Mouse (Mus musculus): Measurements from ENCODE around the gene Tcte1.
A peak's percentile ranks its signal among the peaks of the same experiment; 100 is the strongest.

The Tcte1 gene

GRCm38 (mm10) chr17:45523263-45523662 lies at the start of gene Tcte1:
TSS of gene Tcte1 (plus strand) at chr17:45523434.
- peak; percentile 74 for DNase-seq (ENCODE audit: low read depth, low spot score)

GRCm38 (mm10) chr17:45473667-45474066 lies 49.6 kb upstream of the Tcte1 start:
- no peak for DNase-seq (ENCODE audit: low read depth, low spot score)

- no peak for DNase-seq (ENCODE audit: low read depth, low spot score)
Observed at GRCm38 (mm10) chr17:45474146-45474545, 49.1 kb upstream of the Tcte1 start.

GRCm38 (mm10) chr17:45474669-45475465 lies 48.4 kb upstream of the Tcte1 start, which contains the start of gene Spats1:
TSS of gene Spats1 (minus strand) at chr17:45475415.
- DNase-seq (ENCODE audit: low read depth, low spot score) = peak; percentile 54

GRCm38 (mm10) chr17:45478234-45478825 lies 44.9 kb upstream of the Tcte1 start:
- DNase-seq (ENCODE audit: low read depth, low spot score) = peak; percentile 75

GRCm38 (mm10) chr17:45480429-45480828 lies 42.8 kb upstream of the Tcte1 start:
- no peak for DNase-seq (ENCODE audit: low read depth, low spot score)

GRCm38 (mm10) chr17:45485581-45485980 lies 37.7 kb upstream of the Tcte1 start:
- DNase-seq (ENCODE audit: low read depth, low spot score) = no peak

GRCm38 (mm10) chr17:45487216-45487615 lies 36.0 kb upstream of the Tcte1 start:
- no peak for DNase-seq (ENCODE audit: low read depth, low spot score)

- DNase-seq (ENCODE audit: low read depth, low spot score) = no peak
Observed at GRCm38 (mm10) chr17:45488321-45489254, 34.6 kb upstream of the Tcte1 start.

- DNase-seq (ENCODE audit: low read depth, low spot score) = no peak
Observed at GRCm38 (mm10) chr17:45489736-45490135, 33.5 kb upstream of the Tcte1 start.

GRCm38 (mm10) chr17:45490532-45491154 lies 32.6 kb upstream of the Tcte1 start:
- no peak for DNase-seq (ENCODE audit: low read depth, low spot score)

- DNase-seq (ENCODE audit: low read depth, low spot score) = no peak
Observed at GRCm38 (mm10) chr17:45495398-45495797, 27.8 kb upstream of the Tcte1 start.

GRCm38 (mm10) chr17:45498397-45498796 lies 24.8 kb upstream of the Tcte1 start:
- DNase-seq (ENCODE audit: low read depth, low spot score) = no peak

- DNase-seq (ENCODE audit: low read depth, low spot score) = no peak
Observed at GRCm38 (mm10) chr17:45499516-45499915, 23.7 kb upstream of the Tcte1 start.

GRCm38 (mm10) chr17:45500981-45501380 lies 22.3 kb upstream of the Tcte1 start:
- DNase-seq (ENCODE audit: low read depth, low spot score) = no peak

GRCm38 (mm10) chr17:45502324-45502723 lies 20.9 kb upstream of the Tcte1 start:
- no peak for DNase-seq (ENCODE audit: low read depth, low spot score)

- DNase-seq (ENCODE audit: low read depth, low spot score) = no peak
Observed at GRCm38 (mm10) chr17:45503301-45503973, 19.8 kb upstream of the Tcte1 start.

- no peak for DNase-seq (ENCODE audit: low read depth, low spot score)
Observed at GRCm38 (mm10) chr17:45505941-45506465, 17.2 kb upstream of the Tcte1 start.

- peak; percentile 92 for DNase-seq (ENCODE audit: low read depth, low spot score)
Observed at GRCm38 (mm10) chr17:45506700-45507189, 16.5 kb upstream of the Tcte1 start, which contains the start of gene Aars2. TSS of gene Aars2 (plus strand) at chr17:45506841.

GRCm38 (mm10) chr17:45510871-45511270 lies 12.4 kb upstream of the Tcte1 start:
- DNase-seq (ENCODE audit: low read depth, low spot score) = no peak

All from forelimb bud, embryonic 11.5 days (tissue).